Mouse (Mus musculus): ENCODE data around the gene Tspan5.

DNA sequence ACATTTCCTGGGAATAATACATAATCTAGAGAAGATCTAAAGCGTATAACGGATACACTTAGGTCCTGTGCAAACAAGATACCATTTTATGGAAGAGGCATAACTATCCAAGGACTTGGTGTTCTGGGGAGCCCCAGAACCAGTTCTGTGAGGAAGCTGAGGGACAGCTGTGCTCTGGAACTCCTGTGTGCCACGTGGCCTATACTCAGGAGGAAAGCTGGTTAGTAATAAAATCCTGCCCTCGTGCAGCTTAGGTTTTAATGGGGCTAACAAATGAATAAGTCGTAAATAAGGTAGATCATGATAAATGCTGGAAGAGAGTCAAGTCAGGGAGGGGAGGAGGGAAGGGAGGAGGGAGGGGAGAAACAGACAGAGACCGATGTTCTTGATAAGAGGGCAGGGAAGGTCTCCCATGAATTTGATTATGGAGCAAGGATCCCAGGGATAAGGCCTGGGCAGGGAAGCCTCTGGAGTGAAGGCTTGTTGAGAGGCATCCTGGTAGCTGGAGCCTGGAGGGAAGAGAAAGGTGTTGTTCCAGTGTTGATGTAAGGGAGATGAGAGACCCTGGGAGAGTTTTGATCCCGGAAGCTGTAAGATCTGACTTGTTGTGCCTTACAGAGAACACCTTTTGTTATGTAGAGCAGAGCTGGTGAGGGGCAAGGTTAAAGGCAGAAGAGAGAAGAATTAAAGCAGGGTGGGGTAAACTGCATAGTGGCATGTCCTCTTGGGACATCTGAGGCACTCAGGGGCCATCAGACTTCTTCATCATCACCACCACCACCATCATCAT is 34.1 kb downstream of the Tspan5 start:
- TF ChIP-seq POLR2A (IDR thresholded peaks at IDR 0.05; ENCODE audit: borderline replicate concordance, extremely low read depth, low read depth, low read length) = no peak
- TF ChIP-seq CTCF (IDR thresholded peaks at IDR 0.05; ENCODE audit: insufficient read depth, low read length) = no peak

Measured in lung, adult 2 months (tissue).